Comparison of ENCODE assay signal across 8 mouse cellular contexts in genomic region chr3:97159986-97160385, GRCm38 (mm10). TPM values are rescaled to one million over a fixed set of nuclear protein-coding genes. Genes with fewer than 3 reads are reported as not detected.
DNase-seq lines count a peak whose midpoint lies in the region; ATAC-seq and TF ChIP-seq lines count a peak whose summit lies in the region.

No protein-coding gene starts in this region.

- H3K9me3 ChIP-seq in hindbrain, embryonic 12.5 days (replicated peaks), result no peaks in the 10 kb centered on the region
- no peaks in the 10 kb centered on the region for H3K9me3 ChIP-seq in hindbrain, embryonic 16.5 days (ENCODE audit: control insufficient read depth, low read length)
- no peaks in the 10 kb centered on the region for H3K9me3 ChIP-seq in heart, postnatal 0 days (replicated peaks; ENCODE audit: control insufficient read depth, low read length)
- no peaks in the 10 kb centered on the region for H3K9me3 ChIP-seq in liver, embryonic 16.5 days (replicated peaks; ENCODE audit: control insufficient read depth, low read length)

- H3K36me3 ChIP-seq in hindbrain, embryonic 12.5 days, result no peaks in the 10 kb centered on the region
- no peaks in the 10 kb centered on the region for H3K36me3 ChIP-seq in hindbrain, embryonic 16.5 days (ENCODE audit: control insufficient read depth, insufficient read depth, low read length)
- H3K36me3 ChIP-seq in heart, postnatal 0 days (replicated peaks; ENCODE audit: control insufficient read depth, insufficient read depth, low read length), result no peaks in the 10 kb centered on the region
- H3K36me3 ChIP-seq in liver, embryonic 16.5 days (ENCODE audit: control insufficient read depth, insufficient read depth), result no peaks in the 10 kb centered on the region

- peak overlapping the region; percentile 74 for H3K4me2 ChIP-seq in hindbrain, embryonic 12.5 days (replicated peaks)
- H3K4me2 ChIP-seq in hindbrain, embryonic 16.5 days (ENCODE audit: low read length), result no peak overlapping the region; the same call in 1 of the 2 replicates
- H3K4me2 ChIP-seq in heart, postnatal 0 days (ENCODE audit: low read depth, low read length), result peak overlapping the region; percentile 86
- peak overlapping the region; percentile 75; the same call in 1 of the 2 replicates for H3K4me2 ChIP-seq in liver, embryonic 16.5 days (ENCODE audit: low read depth, low read length)

- no peak for DNase-seq in heart, postnatal 0 days (ENCODE audit: low spot score)
- no peak for DNase-seq in left cerebral cortex, postnatal 25 days (ENCODE audit: low spot score in 2 of 2)
- no peak for DNase-seq in right cerebral cortex, adult 2 months (ENCODE audit: low spot score in 2 of 2)
- no peak for DNase-seq in cerebellum, postnatal 36 days

- WGBS in hindbrain, embryonic 12.5 days, result 90% methylated on average over 2 of the region's 2 CpGs
- WGBS in hindbrain, embryonic 16.5 days, result 82% methylated on average over 2 of the region's 2 CpGs
- WGBS in heart, postnatal 0 days, result 79% methylated on average over 2 of the region's 2 CpGs
- 46% methylated on average over 2 of the region's 2 CpGs for WGBS in liver, embryonic 16.5 days (ENCODE audit: insufficient replicate concordance)

- TF ChIP-seq EP300 in heart, postnatal 0 days (IDR thresholded peaks at IDR 0.05; ENCODE audit: low read depth), result no peak

- H3K9ac ChIP-seq in hindbrain, embryonic 12.5 days, result no peak overlapping the region
- H3K9ac ChIP-seq in hindbrain, embryonic 16.5 days (ENCODE audit: low read depth, low read length), result no peak overlapping the region
- peak overlapping the region; percentile 41; the same call in 1 of the 2 replicates for H3K9ac ChIP-seq in heart, postnatal 0 days (replicated peaks; ENCODE audit: low read depth, low read length)
- no peak overlapping the region for H3K9ac ChIP-seq in liver, embryonic 16.5 days (ENCODE audit: low read depth, low read length)

- TF ChIP-seq POLR2A in bone marrow macrophage, adult 2 months (IDR thresholded peaks at IDR 0.05; ENCODE audit: borderline replicate concordance, low read depth, low read length), result no peak

- H3K27ac ChIP-seq in hindbrain, embryonic 12.5 days, result no peak overlapping the region
- no peak overlapping the region for H3K27ac ChIP-seq in hindbrain, embryonic 16.5 days (ENCODE audit: low read depth, low read length)
- H3K27ac ChIP-seq in bone marrow macrophage, adult 2 months (ENCODE audit: insufficient read depth, low read depth, low read length), result no peak overlapping the region
- H3K27ac ChIP-seq in heart, postnatal 0 days (ENCODE audit: low read depth), result no peak overlapping the region
- H3K27ac ChIP-seq in liver, embryonic 16.5 days (ENCODE audit: low read length), result no peak overlapping the region

- peaks cover 9% of the 10 kb centered on the region for H3K4me1 ChIP-seq in hindbrain, embryonic 12.5 days
- H3K4me1 ChIP-seq in hindbrain, embryonic 16.5 days (ENCODE audit: control insufficient read depth, insufficient read depth, low read depth, low read length), result peaks cover 2% of the 10 kb centered on the region
- H3K4me1 ChIP-seq in bone marrow macrophage, adult 2 months (ENCODE audit: control insufficient read depth, insufficient read depth, low read length), result peaks cover 13% of the 10 kb centered on the region
- H3K4me1 ChIP-seq in heart, postnatal 0 days (ENCODE audit: control insufficient read depth, insufficient read depth), result peaks cover 18% of the 10 kb centered on the region
- peaks cover 11% of the 10 kb centered on the region; the same call in 1 of the 2 replicates for H3K4me1 ChIP-seq in liver, embryonic 16.5 days (ENCODE audit: control insufficient read depth, low read depth, low read length)

- intact Hi-C loops in left cerebral cortex, postnatal 25 days (cut with DNase I), result no loop called here

- TF ChIP-seq CTCF in bone marrow macrophage, adult 2 months (IDR thresholded peaks at IDR 0.05; ENCODE audit: low read depth, low read length), result no peak
- TF ChIP-seq CTCF in heart, postnatal 0 days (IDR thresholded peaks at IDR 0.05; ENCODE audit: low read depth), result no peak

- H3K27me3 ChIP-seq in hindbrain, embryonic 12.5 days, result no peaks in the 10 kb centered on the region
- H3K27me3 ChIP-seq in hindbrain, embryonic 16.5 days (replicated peaks; ENCODE audit: control insufficient read depth, insufficient read depth, low read length), result no peaks in the 10 kb centered on the region
- no peaks in the 10 kb centered on the region for H3K27me3 ChIP-seq in heart, postnatal 0 days (ENCODE audit: control insufficient read depth, insufficient read depth, low read length)
- no peaks in the 10 kb centered on the region for H3K27me3 ChIP-seq in liver, embryonic 16.5 days (ENCODE audit: control insufficient read depth, insufficient read depth, low read depth, low read length)

- H3K4me3 ChIP-seq in hindbrain, embryonic 12.5 days, result no peak overlapping the region
- H3K4me3 ChIP-seq in hindbrain, embryonic 16.5 days (ENCODE audit: low read length), result no peak overlapping the region
- peak overlapping the region; percentile 92; the same call in 1 of the 2 replicates for H3K4me3 ChIP-seq in bone marrow macrophage, adult 2 months (ENCODE audit: insufficient read depth, low read length)
- peak overlapping the region; percentile 75; the same call in 1 of the 2 replicates for H3K4me3 ChIP-seq in heart, postnatal 0 days (ENCODE audit: low read depth, low read length)
- no peak overlapping the region for H3K4me3 ChIP-seq in liver, embryonic 16.5 days (ENCODE audit: low read depth, low read length)

- no peak for ATAC-seq in hindbrain, embryonic 12.5 days (ENCODE audit: low FRiP score)
- ATAC-seq in hindbrain, embryonic 16.5 days, result no peak
- no peak for ATAC-seq in heart, postnatal 0 days (ENCODE audit: insufficient read depth, low read depth)
- no peak for ATAC-seq in liver, embryonic 16.5 days (ENCODE audit: low read depth)

RNA-seq across cellular contexts. Expression of gene Acp6, which starts 1.4 kb away (rescaled TPM):
- polyA plus RNA-seq in hindbrain, embryonic 12.5 days (2016; fragmentation: Nextera tagmentation; extraction: Ambion mirVana), result 21.5 and 21.6 TPM in 2 replicates
- 22.1 and 24.2 TPM in 2 replicates for polyA plus RNA-seq in hindbrain, embryonic 16.5 days (2015; fragmentation: Nextera tagmentation; extraction: Ambion mirVana)
- 33.4 and 36.1 TPM in 2 replicates for polyA plus RNA-seq in bone marrow macrophage, adult 2 months (2012; ENCODE audit: insufficient read depth, insufficient read length, missing spikeins)
- total RNA-seq in heart, postnatal 0 days (2014; rRNA removed; ENCODE audit: low replicate concordance), result 29.4 and 57.5 TPM in 2 replicates
- 46.3 and 47.5 TPM in 2 replicates for polyA plus RNA-seq in heart, postnatal 0 days (2015; fragmentation: Nextera tagmentation; extraction: Ambion mirVana)
- 20.0 and 20.3 TPM in 2 replicates for polyA plus RNA-seq in liver, embryonic 16.5 days (2015; fragmentation: Nextera tagmentation; extraction: Ambion mirVana)
- 10 to 100 TPM; 18.5 to 24.9 TPM for total RNA-seq in left cerebral cortex, postnatal 25 days (2021)

Comparison
In these comparisons a context has a peak if more than half of its experiments do, and no peak if none do; other contexts are left out.
1. H3K4me3 ChIP-seq: peak in bone marrow macrophage, adult 2 months (single experiment) and heart, postnatal 0 days (single experiment); none in hindbrain, embryonic 12.5 days (single experiment), hindbrain, embryonic 16.5 days (single experiment) and liver, embryonic 16.5 days (single experiment).